Mouse (Mus musculus): ENCODE results near the gene Rgs21. TPM values are rescaled to one million over a fixed set of nuclear protein-coding genes. Genes with fewer than 3 reads are reported as not detected.

Rgs21 gene
- polyA plus RNA-seq, 1 experiment, result not detected

- Histone ChIP-seq H3K4me3 (ENCODE audit: insufficient read depth, low read length) (no peak overlapping the region), H3K4me1 (ENCODE audit: control insufficient read depth, insufficient read depth, low read length) (no peaks in the 10 kb centered on the region), H3K27ac (ENCODE audit: insufficient read depth, low read length) (no peak overlapping the region)
- no peak for TF ChIP-seq CTCF (IDR thresholded peaks at IDR 0.05; ENCODE audit: extremely low read depth, insufficient read depth, low read length)
- no peak for TF ChIP-seq POLR2A (IDR thresholded peaks at IDR 0.05; ENCODE audit: extremely low read depth, insufficient read depth, low read length)
These were observed 65.2 kb downstream of the Rgs21 start for GRCm38 (mm10) chr1:144502241-144502640.

GRCm38 (mm10) chr1:144500423-144500822, 67.0 kb downstream of the Rgs21 start:
- H3K4me1 ChIP-seq (ENCODE audit: control insufficient read depth, insufficient read depth, low read length), result no peaks in the 10 kb centered on the region
- H3K4me3 ChIP-seq (ENCODE audit: insufficient read depth, low read length), result no peak overlapping the region
- no peak overlapping the region for H3K27ac ChIP-seq (ENCODE audit: insufficient read depth, low read length)
- TF ChIP-seq POLR2A (IDR thresholded peaks at IDR 0.05; ENCODE audit: extremely low read depth, insufficient read depth, low read length) (no peak), CTCF (IDR thresholded peaks at IDR 0.05; ENCODE audit: extremely low read depth, insufficient read depth, low read length) (no peak)

- H3K4me1 ChIP-seq (ENCODE audit: control insufficient read depth, insufficient read depth, low read length), result no peaks in the 10 kb centered on the region
- H3K27ac ChIP-seq (ENCODE audit: insufficient read depth, low read length), result no peak overlapping the region
- no peak overlapping the region for H3K4me3 ChIP-seq (ENCODE audit: insufficient read depth, low read length)
- TF ChIP-seq POLR2A (IDR thresholded peaks at IDR 0.05; ENCODE audit: extremely low read depth, insufficient read depth, low read length), result no peak
- TF ChIP-seq CTCF (IDR thresholded peaks at IDR 0.05; ENCODE audit: extremely low read depth, insufficient read depth, low read length), result no peak
These were observed 67.7 kb downstream of the Rgs21 start for GRCm38 (mm10) chr1:144499719-144500118.

GRCm38 (mm10) chr1:144498725-144499124, 68.7 kb downstream of the Rgs21 start:
- no peak for TF ChIP-seq POLR2A (IDR thresholded peaks at IDR 0.05; ENCODE audit: extremely low read depth, insufficient read depth, low read length)
- H3K4me1 ChIP-seq (ENCODE audit: control insufficient read depth, insufficient read depth, low read length), result no peaks in the 10 kb centered on the region
- no peak overlapping the region for H3K4me3 ChIP-seq (ENCODE audit: insufficient read depth, low read length)
- H3K27ac ChIP-seq (ENCODE audit: insufficient read depth, low read length), result no peak overlapping the region

GRCm38 (mm10) chr1:144498051-144498450, 69.4 kb downstream of the Rgs21 start:
- TF ChIP-seq POLR2A (IDR thresholded peaks at IDR 0.05; ENCODE audit: extremely low read depth, insufficient read depth, low read length), result no peak
- TF ChIP-seq CTCF (IDR thresholded peaks at IDR 0.05; ENCODE audit: extremely low read depth, insufficient read depth, low read length), result no peak
- Histone ChIP-seq H3K4me3 (ENCODE audit: insufficient read depth, low read length) (no peak overlapping the region), H3K27ac (ENCODE audit: insufficient read depth, low read length) (no peak overlapping the region), H3K4me1 (ENCODE audit: control insufficient read depth, insufficient read depth, low read length) (no peaks in the 10 kb centered on the region)

GRCm38 (mm10) chr1:144493336-144493735, 74.1 kb downstream of the Rgs21 start:
- Histone ChIP-seq H3K27ac (ENCODE audit: insufficient read depth, low read length) (no peak overlapping the region), H3K4me1 (ENCODE audit: control insufficient read depth, insufficient read depth, low read length) (no peaks in the 10 kb centered on the region), H3K4me3 (ENCODE audit: insufficient read depth, low read length) (no peak overlapping the region)
- TF ChIP-seq CTCF (IDR thresholded peaks at IDR 0.05; ENCODE audit: extremely low read depth, insufficient read depth, low read length) (no peak), POLR2A (IDR thresholded peaks at IDR 0.05; ENCODE audit: extremely low read depth, insufficient read depth, low read length) (no peak)

- TF ChIP-seq POLR2A (IDR thresholded peaks at IDR 0.05; ENCODE audit: extremely low read depth, insufficient read depth, low read length) (no peak), CTCF (IDR thresholded peaks at IDR 0.05; ENCODE audit: extremely low read depth, insufficient read depth, low read length) (no peak)
- H3K4me3 ChIP-seq (ENCODE audit: insufficient read depth, low read length), result no peak overlapping the region
- no peak overlapping the region for H3K27ac ChIP-seq (ENCODE audit: insufficient read depth, low read length)
- no peaks in the 10 kb centered on the region for H3K4me1 ChIP-seq (ENCODE audit: control insufficient read depth, insufficient read depth, low read length)
These were observed 79.1 kb downstream of the Rgs21 start for GRCm38 (mm10) chr1:144488223-144488835.

Other genes starting within 250 kb of the Rgs21 start
- 0.15 TPM in 1 of 2 replicates, not detected in the other for gene Rgs18, start 207.8 kb upstream of the Rgs21 start, polyA plus RNA-seq (2012; rRNA removed)